Mouse (Mus musculus): ENCODE measurements around the gene Aff1. TPM values are rescaled to one million over a fixed set of nuclear protein-coding genes. Genes with fewer than 3 reads are reported as not detected.
A peak's percentile ranks its signal among the peaks of the same experiment; 100 is the strongest.

The Aff1 gene
- polyA plus RNA-seq, 1 experiment from 2014 or later = 7.6 TPM

DNA sequence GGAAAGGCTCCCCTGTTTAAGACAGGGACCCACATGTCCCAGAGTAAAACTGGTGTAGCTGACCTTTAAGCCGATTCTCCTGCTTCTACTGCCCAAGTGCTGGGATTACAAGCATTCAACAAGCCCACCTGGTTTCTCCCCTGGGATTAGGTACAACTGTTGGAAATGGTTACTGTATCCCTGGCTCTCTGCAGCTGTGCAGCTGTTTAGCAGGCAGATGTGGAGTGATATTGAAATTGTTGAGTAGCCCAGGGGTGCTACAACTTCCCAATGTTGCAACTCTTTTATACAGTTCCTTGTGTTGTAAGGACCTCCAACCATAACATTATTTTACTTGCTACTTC lies 48.7 kb downstream of the Aff1 start:
- no peaks in the 10 kb centered on the region for H3K36me3 ChIP-seq
- no peak overlapping the region for H3K9ac ChIP-seq
- no peak overlapping the region for H3K4me3 ChIP-seq
- H3K4me1 ChIP-seq (replicated peaks) = no peaks in the 10 kb centered on the region
- H3K27me3 ChIP-seq = no peaks in the 10 kb centered on the region
- H3K4me2 ChIP-seq = no peak overlapping the region
- ATAC-seq (replicated peaks; ENCODE audit: insufficient number of reproducible peaks, insufficient read depth, low FRiP score, low read depth) = no peak
- WGBS = 57% methylated on average over 1 of the region's 1 CpGs
- no peak overlapping the region for H3K27ac ChIP-seq
- no peaks in the 10 kb centered on the region for H3K9me3 ChIP-seq (replicated peaks)

DNA sequence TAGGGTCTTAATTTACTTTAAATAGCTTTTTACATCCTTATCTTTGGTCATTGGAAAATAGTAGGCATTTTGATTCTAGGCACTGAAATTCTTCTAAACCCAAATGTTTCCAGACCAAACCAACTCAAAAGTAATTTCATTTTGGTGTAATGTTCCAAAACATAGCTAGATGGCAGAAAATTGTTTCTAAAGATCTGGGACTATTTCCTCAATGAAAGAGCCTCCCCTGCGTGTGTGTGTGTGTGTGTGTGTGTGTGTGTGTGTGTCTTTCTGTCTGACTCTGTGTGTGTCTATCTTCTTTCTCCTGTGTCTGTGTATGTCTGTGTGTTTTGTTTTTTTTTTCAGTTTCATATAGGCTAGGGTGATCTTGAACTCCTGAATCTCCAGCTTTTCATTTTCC lies 49.3 kb downstream of the Aff1 start:
- 67% methylated on average over 1 of the region's 1 CpGs for WGBS
- no peak overlapping the region for H3K27ac ChIP-seq
- ATAC-seq (replicated peaks; ENCODE audit: insufficient number of reproducible peaks, insufficient read depth, low FRiP score, low read depth) = no peak

DNA sequence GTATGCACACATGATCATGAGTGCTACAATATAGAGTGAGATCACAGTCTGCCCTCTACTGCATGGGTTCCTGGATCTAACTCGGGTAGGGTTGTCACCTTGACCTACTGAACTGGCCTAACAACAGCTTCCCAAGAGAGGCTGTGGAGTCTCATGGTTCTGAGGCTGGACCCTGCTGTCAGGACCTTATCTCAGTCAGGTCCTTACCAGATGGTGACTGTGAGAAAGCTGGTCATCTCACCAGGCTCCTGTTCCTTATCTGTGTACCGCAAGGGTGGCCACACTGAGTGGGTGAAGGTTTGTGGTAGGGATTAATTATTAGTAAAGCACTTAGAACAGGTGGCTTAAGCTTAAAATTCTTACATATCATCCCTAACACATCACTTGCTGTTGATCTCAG lies 49.8 kb downstream of the Aff1 start:
- 56% methylated on average over 2 of the region's 2 CpGs for WGBS
- H3K36me3 ChIP-seq = no peaks in the 10 kb centered on the region
- H3K27me3 ChIP-seq = no peaks in the 10 kb centered on the region
- H3K27ac ChIP-seq = no peak overlapping the region
- no peak overlapping the region for H3K4me3 ChIP-seq
- H3K4me2 ChIP-seq = no peak overlapping the region
- ATAC-seq (replicated peaks; ENCODE audit: insufficient number of reproducible peaks, insufficient read depth, low FRiP score, low read depth) = no peak
- H3K9me3 ChIP-seq (replicated peaks) = no peaks in the 10 kb centered on the region
- no peaks in the 10 kb centered on the region for H3K4me1 ChIP-seq (replicated peaks)
- no peak overlapping the region for H3K9ac ChIP-seq

More for the DNA sequence above, 49.3 kb downstream of the Aff1 start:
- Histone ChIP-seq H3K4me1 (replicated peaks) (no peaks in the 10 kb centered on the region), H3K36me3 (no peaks in the 10 kb centered on the region), H3K4me2 (no peak overlapping the region), H3K4me3 (no peak overlapping the region), H3K9ac (no peak overlapping the region), H3K9me3 (replicated peaks) (no peaks in the 10 kb centered on the region), H3K27me3 (no peaks in the 10 kb centered on the region)

DNA sequence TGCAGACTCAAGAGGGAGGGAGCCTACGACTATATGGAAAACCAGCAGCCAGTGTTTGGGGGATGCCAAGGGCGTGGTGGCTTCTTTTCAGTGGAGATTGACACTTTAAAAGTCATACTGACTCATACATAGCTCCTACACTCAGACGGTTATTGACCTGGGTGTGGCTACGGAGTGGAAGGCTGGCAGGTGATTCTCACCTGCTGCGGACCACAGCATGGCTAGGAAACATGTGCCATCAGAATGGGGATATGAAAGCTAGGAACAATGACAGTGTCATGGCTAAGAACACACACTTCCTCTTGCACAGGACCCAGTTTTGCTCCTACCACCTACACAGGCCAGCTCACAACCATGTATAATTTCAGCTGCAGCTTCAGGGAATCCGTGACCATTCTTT lies 52.4 kb downstream of the Aff1 start:
- Histone ChIP-seq H3K9ac (no peak overlapping the region), H3K9me3 (replicated peaks) (no peaks in the 10 kb centered on the region), H3K27me3 (no peaks in the 10 kb centered on the region), H3K27ac (no peak overlapping the region), H3K4me2 (no peak overlapping the region), H3K4me1 (replicated peaks) (no peaks in the 10 kb centered on the region), H3K36me3 (no peaks in the 10 kb centered on the region), H3K4me3 (no peak overlapping the region)
- no peak for ATAC-seq (replicated peaks; ENCODE audit: insufficient number of reproducible peaks, insufficient read depth, low FRiP score, low read depth)
- WGBS = 63% methylated on average over 6 of the region's 6 CpGs

DNA sequence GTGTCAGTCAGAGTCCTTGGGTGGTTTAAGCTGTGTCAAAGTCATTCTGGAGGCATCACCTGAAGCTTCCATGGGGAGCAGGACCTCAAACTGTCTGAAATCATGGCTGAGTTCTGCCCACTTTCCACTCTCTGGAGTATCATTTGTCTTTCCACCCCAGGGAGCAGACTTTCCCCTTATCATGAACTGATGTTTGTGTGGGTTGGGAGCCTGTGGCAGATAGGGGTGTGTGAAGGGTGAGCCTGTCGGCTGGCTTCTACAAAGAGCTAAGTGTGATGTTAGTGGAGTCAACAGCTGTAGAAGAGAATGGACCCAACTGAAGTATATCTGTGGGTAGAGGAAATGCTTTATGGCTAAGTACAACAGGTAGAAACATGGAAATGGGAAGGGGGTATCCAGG lies 53.5 kb downstream of the Aff1 start:
- WGBS = 33% methylated on average over 1 of the region's 1 CpGs
- H3K27me3 ChIP-seq = no peaks in the 10 kb centered on the region
- no peak overlapping the region for H3K4me3 ChIP-seq
- no peak overlapping the region for H3K4me2 ChIP-seq
- H3K36me3 ChIP-seq = no peaks in the 10 kb centered on the region
- H3K9ac ChIP-seq = no peak overlapping the region
- no peaks in the 10 kb centered on the region for H3K9me3 ChIP-seq (replicated peaks)
- no peak overlapping the region for H3K27ac ChIP-seq
- no peak for ATAC-seq (replicated peaks; ENCODE audit: insufficient number of reproducible peaks, insufficient read depth, low FRiP score, low read depth)
- no peaks in the 10 kb centered on the region for H3K4me1 ChIP-seq (replicated peaks)

DNA sequence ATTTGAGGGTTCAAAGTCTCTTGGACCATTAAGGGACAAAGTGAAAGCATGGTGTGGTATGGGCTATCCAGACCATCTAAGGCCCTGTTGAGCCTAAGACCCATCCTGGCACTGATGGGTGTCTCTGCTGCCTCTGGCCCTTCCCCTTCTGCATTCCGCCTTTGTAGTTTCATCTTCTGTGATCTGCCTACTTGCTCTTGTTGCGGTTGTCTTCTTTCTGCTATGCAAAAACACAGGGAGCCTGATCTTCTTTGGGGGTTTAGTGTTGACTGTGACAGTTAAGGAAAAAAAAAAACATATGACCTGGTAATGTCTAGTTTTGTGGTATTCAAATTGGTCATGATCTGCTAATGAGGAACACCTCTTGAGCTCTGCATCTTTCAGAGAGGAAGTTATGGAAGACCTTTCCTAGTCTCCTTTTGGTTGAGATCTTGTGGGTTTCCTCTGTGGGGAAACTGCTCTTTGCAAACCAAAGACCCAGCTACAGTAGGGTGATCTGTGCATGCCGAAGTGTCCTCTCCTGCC lies 54.4 kb downstream of the Aff1 start:
- Histone ChIP-seq H3K36me3 (no peaks in the 10 kb centered on the region), H3K9me3 (replicated peaks) (no peaks in the 10 kb centered on the region), H3K4me2 (no peak overlapping the region), H3K9ac (no peak overlapping the region), H3K4me1 (replicated peaks) (no peaks in the 10 kb centered on the region), H3K27me3 (no peaks in the 10 kb centered on the region), H3K27ac (no peak overlapping the region), H3K4me3 (no peak overlapping the region)
- 88% methylated on average over 3 of the region's 3 CpGs for WGBS
- ATAC-seq (replicated peaks; ENCODE audit: insufficient number of reproducible peaks, insufficient read depth, low FRiP score, low read depth) = no peak

DNA sequence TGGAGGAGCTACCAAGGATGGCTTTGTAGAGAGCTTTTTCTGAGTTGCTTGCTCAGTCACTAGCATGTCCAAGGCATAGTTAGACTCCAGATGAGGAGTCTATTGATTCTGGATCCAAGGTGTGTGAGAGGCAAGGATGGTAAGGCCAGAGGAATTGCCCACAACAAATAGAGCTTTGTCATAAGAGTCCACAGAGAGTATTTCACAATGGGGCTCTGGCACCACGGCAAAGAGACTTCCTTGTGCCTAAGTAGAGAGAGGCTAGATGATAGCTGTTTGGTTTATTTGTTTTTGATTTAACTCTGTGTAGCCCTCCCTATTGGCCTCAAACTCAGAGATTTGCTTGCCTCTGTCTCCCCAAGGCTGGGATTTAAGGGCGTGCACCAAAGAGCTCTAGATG lies 54.9 kb downstream of the Aff1 start:
- no peaks in the 10 kb centered on the region for H3K27me3 ChIP-seq
- H3K4me3 ChIP-seq = no peak overlapping the region
- no peak overlapping the region for H3K27ac ChIP-seq
- H3K9me3 ChIP-seq (replicated peaks) = no peaks in the 10 kb centered on the region
- no peak overlapping the region for H3K9ac ChIP-seq
- no peak for ATAC-seq (replicated peaks; ENCODE audit: insufficient number of reproducible peaks, insufficient read depth, low FRiP score, low read depth)
- no peaks in the 10 kb centered on the region for H3K4me1 ChIP-seq (replicated peaks)
- H3K36me3 ChIP-seq = no peaks in the 10 kb centered on the region
- H3K4me2 ChIP-seq = no peak overlapping the region
- 75% methylated on average over 2 of the region's 2 CpGs for WGBS

DNA sequence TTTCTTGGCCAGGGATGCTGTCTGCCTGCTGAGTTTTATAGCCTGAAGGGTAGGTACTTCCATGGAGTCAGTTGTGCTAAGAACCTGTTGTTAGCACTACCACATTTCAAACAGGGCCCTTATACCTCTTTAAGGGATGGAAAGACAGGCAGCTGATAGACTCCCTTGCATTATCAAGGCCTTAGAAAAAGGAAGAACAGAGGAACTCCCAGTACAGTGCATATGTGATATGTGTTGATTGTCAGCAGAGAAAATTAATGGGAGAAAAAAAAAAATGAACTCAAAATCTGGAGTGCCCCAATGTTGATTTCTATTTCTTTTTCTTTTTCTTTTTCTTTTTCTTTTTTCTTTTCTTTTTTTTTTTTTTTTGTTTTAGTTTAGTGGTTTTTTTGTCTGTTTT lies 56.2 kb downstream of the Aff1 start:
- no peak overlapping the region for H3K4me3 ChIP-seq
- no peaks in the 10 kb centered on the region for H3K9me3 ChIP-seq (replicated peaks)
- H3K9ac ChIP-seq = no peak overlapping the region
- no peaks in the 10 kb centered on the region for H3K36me3 ChIP-seq
- H3K27ac ChIP-seq = no peak overlapping the region
- H3K4me2 ChIP-seq = no peak overlapping the region
- H3K4me1 ChIP-seq (replicated peaks) = peaks cover 6% of the 10 kb centered on the region; the same call in 1 of the 2 replicates
- ATAC-seq (replicated peaks; ENCODE audit: insufficient number of reproducible peaks, insufficient read depth, low FRiP score, low read depth) = no peak
- H3K27me3 ChIP-seq = no peaks in the 10 kb centered on the region

DNA sequence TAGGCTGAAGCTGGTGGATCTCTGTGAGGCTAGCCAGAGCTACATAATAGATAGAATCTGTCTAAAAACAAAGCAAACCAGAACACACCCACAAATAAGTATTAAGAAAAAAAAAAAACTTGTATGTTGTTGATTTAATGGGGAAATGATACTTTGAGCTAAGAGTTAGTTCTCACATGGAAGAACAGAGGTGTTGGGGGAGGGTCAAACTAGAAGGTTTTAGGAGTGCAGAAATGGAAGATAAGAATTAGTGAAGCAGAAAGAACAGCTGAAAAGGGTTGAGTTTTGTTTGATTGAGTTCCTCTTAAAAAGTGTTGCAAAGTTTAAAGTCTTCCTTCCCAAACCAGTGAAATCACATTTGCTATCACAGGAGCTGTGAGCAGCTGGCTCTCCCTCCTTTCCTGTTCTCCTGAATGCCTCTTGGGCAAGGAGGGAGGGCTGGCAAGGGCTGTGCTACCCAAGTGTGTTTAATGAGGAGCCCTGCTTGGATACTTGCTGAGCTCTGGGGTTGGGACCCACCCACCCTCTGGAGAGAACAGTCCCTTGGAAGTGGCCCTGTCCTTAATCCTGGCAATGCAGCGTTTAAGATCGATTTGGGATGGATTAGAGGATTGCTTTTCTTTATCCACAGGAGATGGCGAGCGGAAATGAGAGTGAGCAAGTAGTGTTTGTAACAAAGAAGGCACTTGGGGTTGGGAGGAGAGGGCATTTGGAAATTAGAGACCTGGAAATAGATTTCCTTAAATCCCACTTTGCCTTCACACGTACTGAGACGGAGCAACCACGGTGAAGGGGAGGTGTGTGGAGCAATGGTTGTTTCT lies 57.5 kb downstream of the Aff1 start:
- ATAC-seq (replicated peaks; ENCODE audit: insufficient number of reproducible peaks, insufficient read depth, low FRiP score, low read depth) = no peak
- Histone ChIP-seq H3K27me3 (no peaks in the 10 kb centered on the region), H3K4me1 (replicated peaks) (peaks cover 6% of the 10 kb centered on the region; the same call in 1 of the 2 replicates), H3K27ac (no peak overlapping the region), H3K9me3 (replicated peaks) (no peaks in the 10 kb centered on the region), H3K36me3 (no peaks in the 10 kb centered on the region), H3K4me3 (no peak overlapping the region), H3K4me2 (no peak overlapping the region), H3K9ac (no peak overlapping the region)
- 72% methylated on average over 7 of the region's 7 CpGs for WGBS

DNA sequence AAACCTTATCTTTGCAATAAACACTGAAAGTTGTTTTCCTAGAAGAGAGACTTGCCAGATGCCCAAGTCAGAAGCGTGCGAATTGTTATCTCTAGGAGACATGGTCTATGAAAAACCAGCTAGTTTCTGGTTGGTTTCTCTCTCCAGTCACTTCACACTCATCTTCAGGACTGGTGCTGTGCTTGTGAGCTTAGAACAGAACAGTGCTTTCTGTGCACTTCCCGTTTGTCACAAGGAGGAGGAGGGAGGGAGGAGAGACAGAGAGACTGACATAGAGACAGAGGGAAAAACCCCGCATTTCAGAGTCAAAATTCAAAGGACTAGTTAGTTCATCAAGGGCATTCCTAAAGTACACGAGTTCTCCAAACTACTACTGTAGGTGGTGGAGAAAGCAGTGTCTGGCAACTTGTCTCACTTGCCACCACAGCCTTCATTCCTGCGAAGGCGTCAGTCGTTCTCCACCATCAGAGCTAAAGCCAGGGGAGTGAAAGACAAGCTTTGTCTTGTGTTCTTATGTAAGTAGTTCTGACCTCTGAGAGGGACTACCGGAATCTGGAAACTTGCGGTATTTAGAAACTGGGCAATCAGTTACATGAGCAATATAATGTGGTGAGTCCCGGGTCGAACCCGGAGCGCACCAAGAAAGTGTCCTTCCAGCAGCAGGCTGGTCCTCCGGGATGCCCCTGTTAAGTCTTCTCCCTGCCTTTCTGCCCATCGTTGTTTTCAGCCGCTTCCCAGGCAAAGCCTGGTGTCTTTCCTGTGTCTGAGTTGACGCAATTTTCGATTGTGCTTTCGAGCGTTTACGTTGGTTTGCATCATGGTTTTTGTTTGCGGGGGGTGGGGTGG lies 60.7 kb downstream of the Aff1 start:
- Histone ChIP-seq H3K27ac (peak overlapping the region; percentile 99), H3K9ac (peak overlapping the region; percentile 85), H3K4me1 (replicated peaks) (peaks cover 12% of the 10 kb centered on the region; the same call in 1 of the 2 replicates), H3K27me3 (no peaks in the 10 kb centered on the region), H3K9me3 (replicated peaks) (no peaks in the 10 kb centered on the region), H3K4me2 (peak overlapping the region; percentile 74), H3K36me3 (no peaks in the 10 kb centered on the region), H3K4me3 (peak overlapping the region; percentile 85)
- no peak for ATAC-seq (replicated peaks; ENCODE audit: insufficient number of reproducible peaks, insufficient read depth, low FRiP score, low read depth)
- 1% methylated on average over 23 of the region's 23 CpGs for WGBS

DNA sequence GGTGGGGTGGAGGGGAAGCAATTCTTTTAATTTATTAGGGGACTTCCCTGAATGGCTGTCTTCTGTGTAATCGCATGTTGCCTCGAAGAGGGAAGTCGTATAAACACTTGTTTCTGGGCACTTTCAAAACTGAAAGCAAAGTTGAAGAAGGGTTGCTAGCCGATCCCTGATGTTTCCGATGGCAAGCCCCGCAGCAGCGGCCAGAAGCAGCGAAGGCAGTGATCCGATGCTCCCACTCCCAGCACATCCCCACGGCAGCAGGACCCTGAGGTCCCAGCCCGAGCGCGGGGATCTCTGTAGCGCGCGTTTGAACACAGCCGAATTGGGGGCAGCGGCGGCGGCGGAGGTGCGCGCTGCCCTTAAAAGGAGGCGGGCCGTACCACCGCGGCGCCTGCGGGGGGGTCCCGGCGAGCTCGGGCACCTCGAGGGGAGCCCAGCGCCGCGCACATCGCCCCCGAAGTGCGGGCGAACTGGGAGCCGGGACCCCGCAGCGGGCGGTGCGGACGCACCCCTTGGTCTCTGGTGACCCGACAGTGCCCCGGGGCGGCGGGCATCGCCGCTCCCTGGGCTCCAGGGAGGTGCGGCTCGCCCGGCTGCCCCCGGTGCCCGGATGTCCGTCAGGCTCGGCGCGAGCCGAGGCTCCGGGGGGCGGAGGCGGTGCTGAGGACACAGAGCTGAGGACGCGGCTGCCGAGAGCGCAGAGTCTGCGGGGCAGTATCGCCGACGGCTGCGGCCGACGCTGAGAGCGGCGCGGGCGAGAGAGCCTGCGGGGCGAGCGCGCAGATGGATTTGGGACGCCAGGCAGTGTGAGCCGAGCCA lies 61.5 kb downstream of the Aff1 start:
- H3K9me3 ChIP-seq (replicated peaks) = no peaks in the 10 kb centered on the region
- H3K4me1 ChIP-seq (replicated peaks) = peaks cover 18% of the 10 kb centered on the region; the same call in 1 of the 2 replicates
- H3K27ac ChIP-seq = peak overlapping the region; percentile 99
- H3K9ac ChIP-seq = peak overlapping the region; percentile 85
- peak overlapping the region; percentile 85 for H3K4me3 ChIP-seq
- peak overlapping the region; percentile 74 for H3K4me2 ChIP-seq
- peak; percentile 96 for ATAC-seq (replicated peaks; ENCODE audit: insufficient number of reproducible peaks, insufficient read depth, low FRiP score, low read depth)
- under 1% methylated on average over 86 of the region's 86 CpGs for WGBS
- no peaks in the 10 kb centered on the region for H3K36me3 ChIP-seq
- no peaks in the 10 kb centered on the region for H3K27me3 ChIP-seq
